Mouse (Mus musculus): ENCODE measurements around the gene Gkap1. TPM values are rescaled to one million over a fixed set of nuclear protein-coding genes. Genes with fewer than 3 reads are reported as not detected.

Gene Gkap1
- total and polyA plus RNA-seq, 3 experiments: 26.7 to 34.1 TPM; not detected in 1

GRCm38 (mm10) chr13:58295582-58295981 is 20.1 kb upstream of the Gkap1 start:
- DNase-seq (ENCODE audit: low read depth, low spot score): no peak
- H3K9me3 ChIP-seq (replicated peaks; ENCODE audit: insufficient read depth, low read length): no peaks in the 10 kb centered on the region

GRCm38 (mm10) chr13:58292811-58293210 is 17.3 kb upstream of the Gkap1 start:
- no peak for DNase-seq (ENCODE audit: low read depth, low spot score)
- no peaks in the 10 kb centered on the region for H3K4me1 ChIP-seq (ENCODE audit: control insufficient read depth in 1 of 2, insufficient read depth in 2 of 2, low read length in 2 of 2)
- no peak overlapping the region for H3K27ac ChIP-seq (ENCODE audit: control insufficient read depth, low read depth, low read length)
- H3K79me2 ChIP-seq (ENCODE audit: control insufficient read depth, insufficient read depth, low read length, poor library complexity): no peaks in the 10 kb centered on the region
- no peak overlapping the region for H3K9ac ChIP-seq (ENCODE audit: control insufficient read depth, low read depth, low read length, poor library complexity, severe bottlenecking)
- no peaks in the 10 kb centered on the region for H3K9me3 ChIP-seq (replicated peaks; ENCODE audit: insufficient read depth, low read length)
- H3K27me3 ChIP-seq (ENCODE audit: control insufficient read depth in 1 of 2, insufficient read depth in 2 of 2, low read length in 2 of 2): no peaks in the 10 kb centered on the region
- no peak for TF ChIP-seq MAX (IDR thresholded peaks at IDR 0.05; ENCODE audit: low read length)
- TF ChIP-seq POLR2A (IDR thresholded peaks at IDR 0.05; ENCODE audit: control insufficient read depth in 1 of 2, insufficient read depth in 1 of 2, low read depth in 1 of 2, low read length in 2 of 2, poor library complexity in 1 of 2): no peak
- no peak for TF ChIP-seq BHLHE40 (IDR thresholded peaks at IDR 0.05; ENCODE audit: borderline replicate concordance, low read depth, low read length)
- no peak for TF ChIP-seq POLR2AphosphoS5 (IDR thresholded peaks at IDR 0.05; ENCODE audit: borderline replicate concordance, low read depth, low read length)
- no peak for TF ChIP-seq SIN3A (IDR thresholded peaks at IDR 0.05; ENCODE audit: low read length)
- no peak for TF ChIP-seq ETS1 (IDR thresholded peaks at IDR 0.05; ENCODE audit: low read depth, low read length)
- H3K36me3 ChIP-seq (ENCODE audit: control insufficient read depth in 1 of 2, insufficient read depth in 2 of 2, low read length in 2 of 2): peaks cover 0 to 7% of the 10 kb centered on the region in 2 experiments; a peak in 1 of 4 replicates
- H3K4me3 ChIP-seq (ENCODE audit: control insufficient read depth in 1 of 2, insufficient read depth in 1 of 2, low read depth in 2 of 2, low read length in 2 of 2): no peak overlapping the region

More at GRCm38 (mm10) chr13:58295582-58295981, 20.1 kb upstream of the Gkap1 start:
- H3K36me3 ChIP-seq (ENCODE audit: control insufficient read depth in 1 of 2, insufficient read depth in 2 of 2, low read length in 2 of 2): peaks cover 0 to 7% of the 10 kb centered on the region in 2 experiments; a peak in 1 of 4 replicates
- TF ChIP-seq TCF12 (IDR thresholded peaks at IDR 0.05; ENCODE audit: low read depth, low read length) (no peak), CHD2 (IDR thresholded peaks at IDR 0.05; ENCODE audit: low read length) (no peak), E2F4 (IDR thresholded peaks at IDR 0.05; ENCODE audit: borderline replicate concordance, low read depth, low read length) (no peak), CHD1 (IDR thresholded peaks at IDR 0.05; ENCODE audit: low read depth, low read length) (no peak), MAX (IDR thresholded peaks at IDR 0.05; ENCODE audit: low read length) (no peak), MAZ (IDR thresholded peaks at IDR 0.05; ENCODE audit: low read depth, low read length) (no peak), GABPA (IDR thresholded peaks at IDR 0.05; ENCODE audit: low read depth, low read length) (no peak), ZC3H11A (IDR thresholded peaks at IDR 0.05; ENCODE audit: low read depth, low read length) (no peak), CTCF (IDR thresholded peaks at IDR 0.05 in 2 of 3, conservative IDR thresholded peaks at IDR 0.05 in 1 of 3; ENCODE audit: control insufficient read depth in 1 of 3, insufficient read depth in 1 of 3, low read depth in 2 of 3, low read length in 3 of 3, poor library complexity in 1 of 3, severe bottlenecking in 1 of 3) (no peak), RAD21 (IDR thresholded peaks at IDR 0.05; ENCODE audit: low read depth, low read length) (no peak), POLR2AphosphoS2 (IDR thresholded peaks at IDR 0.05; ENCODE audit: low read length) (no peak), ETS1 (IDR thresholded peaks at IDR 0.05; ENCODE audit: low read depth, low read length) (no peak), TAL1 (IDR thresholded peaks at IDR 0.05; ENCODE audit: low read length) (no peak), USF1 (IDR thresholded peaks at IDR 0.05; ENCODE audit: low read depth, low read length) (no peak), NRF1 (IDR thresholded peaks at IDR 0.05; ENCODE audit: insufficient read depth, low read depth, low read length, poor library complexity, severe bottlenecking) (no peak), SIN3A (IDR thresholded peaks at IDR 0.05; ENCODE audit: low read length) (no peak), KAT2A (conservative IDR thresholded peaks at IDR 0.05; ENCODE audit: low read depth, low read length) (no peak), MXI1 (IDR thresholded peaks at IDR 0.05; ENCODE audit: low read depth, low read length) (no peak), POLR2A (IDR thresholded peaks at IDR 0.05; ENCODE audit: control insufficient read depth in 1 of 2, insufficient read depth in 1 of 2, low read depth in 1 of 2, low read length in 2 of 2, poor library complexity in 1 of 2) (no peak), SMC3 (IDR thresholded peaks at IDR 0.05; ENCODE audit: low read depth, low read length) (no peak)
- no peaks in the 10 kb centered on the region for H3K27me3 ChIP-seq (ENCODE audit: control insufficient read depth in 1 of 2, insufficient read depth in 2 of 2, low read length in 2 of 2)
- H3K4me3 ChIP-seq (ENCODE audit: control insufficient read depth in 1 of 2, insufficient read depth in 1 of 2, low read depth in 2 of 2, low read length in 2 of 2): no peak overlapping the region
- no peaks in the 10 kb centered on the region for H3K4me1 ChIP-seq (ENCODE audit: control insufficient read depth in 1 of 2, insufficient read depth in 2 of 2, low read length in 2 of 2)
- no peak overlapping the region for H3K27ac ChIP-seq (ENCODE audit: control insufficient read depth, low read depth, low read length)
- no peak overlapping the region for H3K9ac ChIP-seq (ENCODE audit: control insufficient read depth, low read depth, low read length, poor library complexity, severe bottlenecking)
- no peaks in the 10 kb centered on the region for H3K79me2 ChIP-seq (ENCODE audit: control insufficient read depth, insufficient read depth, low read length, poor library complexity)
